Mouse (Mus musculus): ENCODE measurements around the gene Id1.
A peak's percentile ranks its signal among the peaks of the same experiment; 100 is the strongest.

Id1 gene

DNA sequence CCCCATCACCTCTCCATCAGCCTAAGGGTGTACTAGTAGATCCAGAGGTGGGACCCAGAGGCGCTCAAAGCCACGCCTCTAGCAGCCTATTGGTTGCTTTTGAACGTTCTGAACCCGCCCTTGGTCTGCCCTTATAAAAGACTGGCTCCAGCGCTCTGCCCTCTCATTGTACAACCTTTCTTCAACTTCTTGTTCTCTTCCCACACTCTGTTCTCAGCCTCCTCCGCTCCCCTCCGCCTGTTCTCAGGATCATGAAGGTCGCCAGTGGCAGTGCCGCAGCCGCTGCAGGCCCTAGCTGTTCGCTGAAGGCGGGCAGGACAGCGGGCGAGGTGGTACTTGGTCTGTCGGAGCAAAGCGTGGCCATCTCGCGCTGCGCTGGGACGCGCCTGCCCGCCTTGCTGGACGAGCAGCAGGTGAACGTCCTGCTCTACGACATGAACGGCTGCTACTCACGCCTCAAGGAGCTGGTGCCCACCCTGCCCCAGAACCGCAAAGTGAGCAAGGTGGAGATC, at the start of gene Id1:
Gene Id1, plus strand, starts transcription at position 162 of the 512 bp plus-strand sequence.
- no peak for DNase-seq (ENCODE audit: extremely low read depth, low read depth, low spot score)

DNA sequence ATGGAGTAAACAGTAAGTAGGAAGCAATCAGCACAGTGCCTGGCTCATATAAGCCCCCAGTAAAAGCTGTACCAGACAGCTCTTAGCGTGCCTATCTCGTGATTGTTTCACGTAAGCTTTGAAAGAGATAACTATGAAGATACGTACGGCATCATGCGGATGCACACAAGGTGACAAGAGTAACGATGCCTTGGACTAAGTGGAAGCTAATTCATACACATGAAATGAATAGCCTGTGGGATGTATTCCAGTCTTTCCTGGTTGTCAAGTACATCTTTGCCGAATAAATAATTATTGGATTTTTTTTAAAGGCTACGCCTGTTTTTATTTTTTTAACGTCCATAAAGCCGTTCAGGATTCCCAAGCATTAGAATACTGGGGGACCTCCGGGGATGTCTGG, 49.7 kb upstream of the Id1 start:
- no peak for DNase-seq (ENCODE audit: extremely low read depth, low read depth, low spot score)

- peak; percentile 55 for DNase-seq (ENCODE audit: extremely low read depth, low read depth, low spot score)
These were observed 49.2 kb upstream of the Id1 start, which contains the start of gene Mcts2 for GRCm38 (mm10) chr2:152686806-152687267. TSS of gene Mcts2 (plus strand) at chr2:152687035.

DNA sequence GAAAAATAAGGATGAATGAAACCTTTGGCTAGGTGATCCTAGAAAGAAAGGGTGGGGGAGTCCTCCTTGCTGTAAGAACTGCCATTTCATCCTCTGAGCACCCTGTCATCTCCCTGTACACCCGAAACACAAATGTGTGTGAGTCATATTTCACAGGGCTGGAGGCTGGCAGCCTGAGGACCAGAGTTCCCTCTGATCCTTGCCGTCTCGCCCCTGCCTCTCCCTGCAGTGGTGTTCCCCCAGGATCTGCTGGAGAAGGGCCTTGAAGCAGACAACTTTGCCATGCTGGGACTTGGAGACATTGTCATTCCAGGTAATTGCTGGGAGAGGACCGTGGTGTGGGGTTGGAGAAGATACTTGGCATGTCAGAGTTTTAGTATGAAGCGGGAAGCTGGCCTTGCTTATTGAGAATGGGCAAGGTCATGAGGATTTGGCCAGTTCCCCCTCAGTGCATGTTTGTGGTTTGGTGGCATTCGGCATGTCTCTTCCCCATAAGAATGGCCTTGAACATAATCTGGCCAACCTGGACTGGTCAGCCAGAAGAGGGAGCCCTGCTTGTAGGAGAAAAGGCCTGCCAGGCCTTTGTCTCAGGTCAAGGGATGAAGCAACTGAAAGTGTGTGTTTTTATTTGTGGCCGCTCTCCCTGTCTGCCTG, 44.4 kb upstream of the Id1 start:
- DNase-seq (ENCODE audit: extremely low read depth, low read depth, low spot score) = no peak

GRCm38 (mm10) chr2:152693233-152693632, 42.8 kb upstream of the Id1 start:
- DNase-seq (ENCODE audit: extremely low read depth, low read depth, low spot score) = no peak

- DNase-seq (ENCODE audit: extremely low read depth, low read depth, low spot score) = no peak
These were observed 42.3 kb upstream of the Id1 start for GRCm38 (mm10) chr2:152693735-152694134.

GRCm38 (mm10) chr2:152694708-152695107, 41.3 kb upstream of the Id1 start:
- DNase-seq (ENCODE audit: extremely low read depth, low read depth, low spot score) = no peak

GRCm38 (mm10) chr2:152696016-152696415, 40.0 kb upstream of the Id1 start:
- DNase-seq (ENCODE audit: extremely low read depth, low read depth, low spot score) = no peak

- no peak for DNase-seq (ENCODE audit: extremely low read depth, low read depth, low spot score)
These were observed 39.4 kb upstream of the Id1 start for GRCm38 (mm10) chr2:152696476-152697164.

GRCm38 (mm10) chr2:152700138-152700537, 35.9 kb upstream of the Id1 start:
- DNase-seq (ENCODE audit: extremely low read depth, low read depth, low spot score) = no peak

DNA sequence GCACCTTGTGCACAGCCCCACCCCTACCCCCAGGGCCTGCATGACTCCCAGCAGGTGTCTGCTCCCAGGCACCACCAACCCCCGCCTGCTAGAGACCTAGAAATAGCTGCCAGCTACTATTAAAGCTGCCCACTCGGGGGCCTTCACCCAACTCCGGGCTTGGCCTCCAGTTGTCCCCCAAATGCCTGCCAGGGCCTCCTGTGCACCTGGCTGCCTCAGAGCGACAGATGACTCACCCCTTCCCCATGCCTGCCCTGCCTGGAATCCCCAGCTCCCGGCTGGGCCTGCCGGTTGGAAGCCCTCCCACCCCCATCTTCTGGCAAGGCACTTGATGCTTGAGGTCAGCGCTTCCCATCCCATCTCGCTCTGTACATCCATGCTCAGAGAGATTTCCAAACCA, 35.3 kb upstream of the Id1 start:
- DNase-seq (ENCODE audit: extremely low read depth, low read depth, low spot score) = no peak

- no peak for DNase-seq (ENCODE audit: extremely low read depth, low read depth, low spot score)
These were observed 32.3 kb upstream of the Id1 start for GRCm38 (mm10) chr2:152703596-152704255.

GRCm38 (mm10) chr2:152704256-152704605, 31.8 kb upstream of the Id1 start:
- DNase-seq (ENCODE audit: extremely low read depth, low read depth, low spot score) = no peak

DNA sequence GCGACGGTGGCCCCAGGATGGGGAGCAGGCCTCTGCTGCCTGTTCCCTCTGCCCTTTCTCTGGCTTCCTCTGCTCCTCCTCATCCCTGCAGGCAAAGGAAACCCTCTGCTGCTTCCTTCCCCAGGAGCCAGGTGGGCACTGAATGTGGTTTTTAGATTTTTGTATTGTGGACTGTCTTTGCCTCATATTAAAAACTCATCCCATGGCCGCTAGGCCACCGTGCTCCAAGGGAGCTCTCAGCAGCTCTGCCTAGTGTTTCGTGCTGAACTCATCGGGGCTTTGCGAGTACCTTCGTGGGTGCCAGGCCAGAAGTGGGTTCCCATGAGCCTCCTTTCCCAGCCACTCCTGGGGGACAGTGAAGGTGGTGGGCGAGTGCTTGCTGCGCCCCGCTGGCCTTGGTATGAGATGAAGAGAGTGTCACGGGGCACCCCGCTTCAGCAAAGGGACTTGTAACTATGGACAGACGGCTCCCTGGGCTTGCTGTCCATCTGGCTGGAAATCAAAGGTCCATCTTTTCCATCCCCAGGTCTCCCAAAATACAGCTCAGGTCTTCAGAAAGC, 31.2 kb upstream of the Id1 start:
- DNase-seq (ENCODE audit: extremely low read depth, low read depth, low spot score) = no peak

- DNase-seq (ENCODE audit: extremely low read depth, low read depth, low spot score) = no peak
These were observed 30.0 kb upstream of the Id1 start for GRCm38 (mm10) chr2:152705993-152706571.

DNA sequence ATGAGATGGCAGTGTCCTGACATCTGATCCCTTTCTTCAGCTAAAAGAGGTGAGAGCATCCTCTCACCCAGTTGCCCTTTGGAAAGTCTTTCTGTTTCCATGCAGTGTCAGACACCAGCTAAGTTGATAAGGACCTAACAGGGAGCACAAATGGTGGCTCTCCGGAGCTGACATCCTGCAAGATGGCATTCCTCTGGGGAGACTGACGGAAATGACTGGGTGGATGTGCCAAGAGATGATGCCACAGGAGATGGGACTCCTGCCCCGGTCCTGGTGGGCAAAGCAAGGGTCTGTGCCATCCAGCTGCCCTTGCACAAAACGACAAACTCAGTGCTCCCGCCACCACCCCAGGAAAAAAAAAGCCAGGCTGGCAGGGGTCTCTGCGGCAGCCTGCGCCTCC, 28.9 kb upstream of the Id1 start:
- no peak for DNase-seq (ENCODE audit: extremely low read depth, low read depth, low spot score)

GRCm38 (mm10) chr2:152707627-152708026, 28.4 kb upstream of the Id1 start:
- DNase-seq (ENCODE audit: extremely low read depth, low read depth, low spot score) = no peak

GRCm38 (mm10) chr2:152709066-152709465, 27.0 kb upstream of the Id1 start:
- no peak for DNase-seq (ENCODE audit: extremely low read depth, low read depth, low spot score)

- DNase-seq (ENCODE audit: extremely low read depth, low read depth, low spot score) = peak; percentile 73
These were observed 19.7 kb upstream of the Id1 start for GRCm38 (mm10) chr2:152716241-152716772.

GRCm38 (mm10) chr2:152717652-152718051, 18.4 kb upstream of the Id1 start:
- no peak for DNase-seq (ENCODE audit: extremely low read depth, low read depth, low spot score)

- no peak for DNase-seq (ENCODE audit: extremely low read depth, low read depth, low spot score)
These were observed 18.0 kb upstream of the Id1 start for GRCm38 (mm10) chr2:152718076-152718475.

All from fat pad, adult 2 months (tissue).